Mouse (Mus musculus): ENCODE data around the gene Exoc6b. TPM values are rescaled to one million over a fixed set of nuclear protein-coding genes. Genes with fewer than 3 reads are reported as not detected.

Exoc6b gene
- polyA plus RNA-seq, 1 experiment from 2014 or later = 52.2 TPM

GRCm38 (mm10) chr6:84693204-84693603 lies 376.1 kb downstream of the Exoc6b start:
- Histone ChIP-seq H3K4me1 (replicated peaks) (peaks cover 27% of the 10 kb centered on the region), H3K9ac (replicated peaks) (no peak overlapping the region), H3K27me3 (no peaks in the 10 kb centered on the region), H3K36me3 (no peaks in the 10 kb centered on the region; the same call in 1 of the 2 replicates), H3K9me3 (no peaks in the 10 kb centered on the region), H3K4me3 (replicated peaks) (no peak overlapping the region), H3K27ac (peak overlapping the region; percentile 39; the same call in 1 of the 2 replicates), H3K4me2 (replicated peaks) (no peak overlapping the region)
- ATAC-seq = 0 out of 2 replicates have a peak, but pooled peaks have one; percentile 45
- 26% methylated on average over 2 of the region's 2 CpGs for WGBS

DNA sequence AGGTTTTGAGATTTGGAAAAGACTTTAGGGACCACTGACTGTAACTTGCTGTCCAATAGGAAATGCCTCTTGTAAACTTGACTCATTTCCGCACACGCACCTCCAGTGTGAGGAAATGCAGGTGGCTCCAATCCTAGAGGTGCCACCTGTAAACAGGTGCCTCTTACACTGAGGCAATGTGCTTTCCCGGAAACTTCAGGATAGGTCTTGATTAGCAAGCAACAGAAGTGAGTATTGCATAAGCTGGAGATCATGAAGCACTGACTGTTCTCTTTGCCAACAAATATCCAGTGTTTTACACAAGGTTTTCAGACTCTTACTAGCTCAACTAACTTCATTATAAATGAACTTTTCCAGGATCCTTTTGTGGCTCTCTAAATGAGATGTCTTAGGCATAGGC lies 377.4 kb downstream of the Exoc6b start:
- H3K27ac ChIP-seq = no peak overlapping the region
- no peaks in the 10 kb centered on the region; the same call in 1 of the 2 replicates for H3K36me3 ChIP-seq
- H3K27me3 ChIP-seq = no peaks in the 10 kb centered on the region
- no peak overlapping the region for H3K9ac ChIP-seq (replicated peaks)
- peaks cover 20% of the 10 kb centered on the region for H3K4me1 ChIP-seq (replicated peaks)
- H3K4me3 ChIP-seq (replicated peaks) = no peak overlapping the region
- no peak overlapping the region for H3K4me2 ChIP-seq (replicated peaks)
- 93% methylated on average over 3 of the region's 3 CpGs for WGBS
- no peak for ATAC-seq
- no peaks in the 10 kb centered on the region for H3K9me3 ChIP-seq

- Histone ChIP-seq H3K4me1 (replicated peaks) (no peaks in the 10 kb centered on the region), H3K4me3 (replicated peaks) (no peak overlapping the region), H3K27ac (no peak overlapping the region), H3K9me3 (peaks cover 3% of the 10 kb centered on the region; the same call in 1 of the 2 replicates), H3K27me3 (no peaks in the 10 kb centered on the region), H3K4me2 (replicated peaks) (no peak overlapping the region), H3K36me3 (no peaks in the 10 kb centered on the region), H3K9ac (replicated peaks) (no peak overlapping the region)
- WGBS = 83% methylated on average over 3 of the region's 3 CpGs
- no peak for ATAC-seq
These were observed 391.5 kb downstream of the Exoc6b start for GRCm38 (mm10) chr6:84677770-84678169.

DNA sequence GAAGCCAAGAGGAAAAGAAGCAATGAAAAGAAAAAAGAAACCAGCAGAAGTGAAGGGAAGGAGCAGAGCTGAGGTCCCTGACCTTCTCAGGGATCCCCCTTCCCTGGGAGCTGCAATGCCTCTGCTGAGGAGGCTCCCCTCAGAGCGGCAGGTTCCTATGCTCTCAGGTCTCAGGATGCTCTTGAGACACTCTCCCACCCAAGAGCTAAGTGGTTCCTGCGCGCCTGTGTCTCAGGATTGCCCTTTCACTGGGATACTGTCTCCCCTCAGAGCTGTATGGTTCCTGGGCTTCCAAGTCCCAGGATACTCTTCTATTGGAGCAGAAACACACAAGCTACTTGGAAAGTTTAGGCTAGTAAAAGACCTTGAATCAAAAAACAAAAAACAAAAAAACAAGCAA lies 394.4 kb downstream of the Exoc6b start:
- Histone ChIP-seq H3K4me3 (replicated peaks) (no peak overlapping the region), H3K36me3 (no peaks in the 10 kb centered on the region; the same call in 1 of the 2 replicates), H3K27ac (no peak overlapping the region), H3K9ac (replicated peaks) (no peak overlapping the region), H3K27me3 (no peaks in the 10 kb centered on the region), H3K9me3 (peaks cover 7% of the 10 kb centered on the region; the same call in 1 of the 2 replicates), H3K4me2 (replicated peaks) (no peak overlapping the region), H3K4me1 (replicated peaks) (no peaks in the 10 kb centered on the region)
- no peak for ATAC-seq
- 97% methylated on average over 3 of the region's 3 CpGs for WGBS

DNA sequence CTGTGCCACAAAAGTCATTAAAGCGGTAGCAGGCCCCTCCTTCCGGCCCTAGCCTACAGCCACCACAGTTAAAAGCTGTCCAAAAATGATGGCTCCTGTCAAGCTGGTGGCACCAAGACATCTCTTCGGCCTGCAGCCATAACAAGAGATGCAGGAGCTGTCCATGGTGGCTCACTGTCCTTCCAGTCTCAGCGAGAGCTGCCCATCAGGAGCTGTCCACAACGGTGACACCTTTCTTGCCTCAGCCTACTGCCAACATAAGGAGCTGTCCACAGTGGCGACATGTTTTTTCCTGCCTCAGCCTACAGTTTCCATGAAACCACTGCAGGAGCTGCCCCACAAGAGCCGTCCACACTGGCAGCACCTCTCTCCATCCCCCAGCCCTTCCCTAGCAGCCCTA lies 395.2 kb downstream of the Exoc6b start:
- Histone ChIP-seq H3K4me3 (replicated peaks) (no peak overlapping the region), H3K4me2 (replicated peaks) (no peak overlapping the region), H3K36me3 (no peaks in the 10 kb centered on the region; the same call in 1 of the 2 replicates), H3K27me3 (no peaks in the 10 kb centered on the region), H3K9me3 (peaks cover 7% of the 10 kb centered on the region; the same call in 1 of the 2 replicates), H3K27ac (no peak overlapping the region), H3K4me1 (replicated peaks) (no peaks in the 10 kb centered on the region), H3K9ac (replicated peaks) (no peak overlapping the region)
- ATAC-seq = no peak
- WGBS = 95% methylated on average over 7 of the region's 7 CpGs

GRCm38 (mm10) chr6:84661451-84662112 lies 407.7 kb downstream of the Exoc6b start:
- H3K36me3 ChIP-seq = no peaks in the 10 kb centered on the region
- H3K4me3 ChIP-seq (replicated peaks) = no peak overlapping the region
- no peak overlapping the region for H3K9ac ChIP-seq (replicated peaks)
- no peak for ATAC-seq
- no peaks in the 10 kb centered on the region for H3K27me3 ChIP-seq
- 76% methylated on average over 2 of the region's 2 CpGs for WGBS
- no peak overlapping the region for H3K4me2 ChIP-seq (replicated peaks)
- H3K27ac ChIP-seq = no peak overlapping the region
- H3K9me3 ChIP-seq = no peaks in the 10 kb centered on the region
- no peaks in the 10 kb centered on the region for H3K4me1 ChIP-seq (replicated peaks)

GRCm38 (mm10) chr6:84660982-84661381 lies 408.3 kb downstream of the Exoc6b start:
- WGBS = 96% methylated on average over 1 of the region's 1 CpGs
- Histone ChIP-seq H3K36me3 (no peaks in the 10 kb centered on the region), H3K27me3 (no peaks in the 10 kb centered on the region), H3K9ac (replicated peaks) (no peak overlapping the region), H3K4me1 (replicated peaks) (no peaks in the 10 kb centered on the region), H3K4me3 (replicated peaks) (no peak overlapping the region), H3K27ac (no peak overlapping the region), H3K4me2 (replicated peaks) (no peak overlapping the region), H3K9me3 (no peaks in the 10 kb centered on the region)
- ATAC-seq = no peak

DNA sequence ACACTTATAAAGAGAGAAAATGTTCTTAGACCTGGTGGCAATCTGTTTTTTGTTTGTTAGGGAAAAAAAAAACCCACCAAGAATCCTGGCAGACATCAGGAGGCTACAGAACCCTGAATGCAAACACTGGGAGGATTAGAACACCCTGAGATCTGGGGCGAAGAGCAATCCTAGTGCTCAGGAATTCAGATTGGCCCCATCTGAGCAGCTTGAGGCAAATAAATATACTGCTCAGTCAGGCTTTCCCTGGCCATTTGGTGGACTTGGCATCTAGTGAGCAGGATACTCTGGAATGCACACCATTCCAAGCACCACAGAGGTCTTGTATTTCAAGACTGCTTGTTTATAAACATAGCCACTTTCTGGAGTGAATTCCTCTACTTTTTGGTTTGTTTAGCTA lies 412.2 kb downstream of the Exoc6b start:
- no peaks in the 10 kb centered on the region for H3K9me3 ChIP-seq
- H3K27ac ChIP-seq = no peak overlapping the region
- H3K27me3 ChIP-seq = no peaks in the 10 kb centered on the region
- H3K4me1 ChIP-seq (replicated peaks) = no peaks in the 10 kb centered on the region
- H3K9ac ChIP-seq (replicated peaks) = no peak overlapping the region
- no peak overlapping the region for H3K4me2 ChIP-seq (replicated peaks)
- ATAC-seq = no peak
- 41% methylated on average over 1 of the region's 1 CpGs for WGBS
- H3K4me3 ChIP-seq (replicated peaks) = no peak overlapping the region
- H3K36me3 ChIP-seq = no peaks in the 10 kb centered on the region

DNA sequence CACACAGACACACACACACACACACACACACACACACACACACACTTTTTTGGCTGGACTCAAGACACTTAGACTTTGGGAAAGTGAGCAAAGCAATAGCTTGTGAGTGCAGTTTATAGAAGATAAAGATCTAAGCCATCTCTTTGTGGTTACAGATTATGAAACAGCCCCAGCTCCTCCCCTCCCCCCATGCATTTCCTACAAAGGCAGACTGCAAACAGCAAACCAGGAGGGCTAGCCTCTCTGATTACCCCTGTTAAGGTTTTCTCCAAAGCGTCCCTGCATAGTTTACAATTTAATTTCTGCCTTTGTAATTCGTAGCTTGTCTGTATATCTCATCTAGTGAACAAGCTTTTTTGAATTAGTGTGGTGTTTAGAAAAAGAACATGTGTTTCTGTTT lies 412.6 kb downstream of the Exoc6b start:
- Histone ChIP-seq H3K4me3 (replicated peaks) (no peak overlapping the region), H3K27ac (no peak overlapping the region), H3K4me1 (replicated peaks) (no peaks in the 10 kb centered on the region), H3K36me3 (no peaks in the 10 kb centered on the region), H3K9me3 (no peaks in the 10 kb centered on the region), H3K27me3 (no peaks in the 10 kb centered on the region), H3K4me2 (replicated peaks) (no peak overlapping the region), H3K9ac (replicated peaks) (no peak overlapping the region)
- no peak for ATAC-seq
- 52% methylated on average over 2 of the region's 2 CpGs for WGBS

- ATAC-seq = no peak
- Histone ChIP-seq H3K4me1 (replicated peaks) (peaks cover 10% of the 10 kb centered on the region), H3K36me3 (no peaks in the 10 kb centered on the region), H3K27ac (no peak overlapping the region), H3K4me3 (replicated peaks) (no peak overlapping the region), H3K4me2 (replicated peaks) (no peak overlapping the region), H3K9ac (replicated peaks) (no peak overlapping the region), H3K9me3 (no peaks in the 10 kb centered on the region), H3K27me3 (no peaks in the 10 kb centered on the region)
- 88% methylated on average over 3 of the region's 3 CpGs for WGBS
These were observed 417.4 kb downstream of the Exoc6b start for GRCm38 (mm10) chr6:84651902-84652301.

DNA sequence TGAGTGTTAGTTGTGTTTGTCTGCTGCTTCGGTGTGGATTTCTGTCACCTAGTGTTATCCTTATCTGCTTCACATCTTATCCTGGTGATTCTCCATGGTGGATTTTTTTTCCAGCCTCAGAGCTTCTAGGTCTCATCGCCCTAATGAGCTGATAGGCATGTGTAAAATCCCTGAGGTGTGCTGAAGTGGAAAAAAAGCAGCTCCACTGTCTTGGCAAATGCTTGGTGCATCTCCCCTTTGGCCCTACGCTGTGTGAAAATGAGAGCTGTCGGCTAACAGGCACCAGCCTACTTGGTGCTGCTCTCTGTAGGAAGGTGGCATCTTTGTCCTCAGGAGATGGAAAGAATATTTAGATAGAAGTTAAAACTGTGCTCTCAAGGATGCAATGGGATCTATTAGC lies 422.1 kb downstream of the Exoc6b start:
- WGBS = 70% methylated on average over 4 of the region's 4 CpGs
- Histone ChIP-seq H3K9ac (replicated peaks) (no peak overlapping the region), H3K9me3 (no peaks in the 10 kb centered on the region), H3K27ac (no peak overlapping the region), H3K27me3 (no peaks in the 10 kb centered on the region), H3K36me3 (no peaks in the 10 kb centered on the region), H3K4me3 (replicated peaks) (no peak overlapping the region), H3K4me2 (replicated peaks) (no peak overlapping the region), H3K4me1 (replicated peaks) (peaks cover 12% of the 10 kb centered on the region)
- no peak for ATAC-seq

GRCm38 (mm10) chr6:84646696-84647095 lies 422.6 kb downstream of the Exoc6b start:
- H3K4me2 ChIP-seq (replicated peaks) = no peak overlapping the region
- no peak overlapping the region for H3K27ac ChIP-seq
- ATAC-seq = no peak
- peaks cover 12% of the 10 kb centered on the region for H3K4me1 ChIP-seq (replicated peaks)
- H3K9ac ChIP-seq (replicated peaks) = no peak overlapping the region
- no peaks in the 10 kb centered on the region for H3K27me3 ChIP-seq
- H3K36me3 ChIP-seq = no peaks in the 10 kb centered on the region
- no peaks in the 10 kb centered on the region for H3K9me3 ChIP-seq
- 65% methylated on average over 2 of the region's 2 CpGs for WGBS
- no peak overlapping the region for H3K4me3 ChIP-seq (replicated peaks)

GRCm38 (mm10) chr6:84641062-84641431 lies 428.3 kb downstream of the Exoc6b start:
- ATAC-seq = no peak
- H3K4me2 ChIP-seq (replicated peaks) = no peak overlapping the region

More at GRCm38 (mm10) chr6:84641062-84641431, 428.3 kb downstream of the Exoc6b start:
- Histone ChIP-seq H3K9me3 (no peaks in the 10 kb centered on the region), H3K4me1 (replicated peaks) (no peaks in the 10 kb centered on the region; the same call in 1 of the 2 replicates), H3K36me3 (no peaks in the 10 kb centered on the region), H3K4me3 (replicated peaks) (no peak overlapping the region), H3K27ac (no peak overlapping the region), H3K9ac (replicated peaks) (no peak overlapping the region), H3K27me3 (no peaks in the 10 kb centered on the region)
- 91% methylated on average over 4 of the region's 4 CpGs for WGBS

Measured in midbrain, embryonic 13.5 days (tissue).